Comparison of ENCODE assay signal across 9 mouse cellular contexts in the genomic region with DNA sequence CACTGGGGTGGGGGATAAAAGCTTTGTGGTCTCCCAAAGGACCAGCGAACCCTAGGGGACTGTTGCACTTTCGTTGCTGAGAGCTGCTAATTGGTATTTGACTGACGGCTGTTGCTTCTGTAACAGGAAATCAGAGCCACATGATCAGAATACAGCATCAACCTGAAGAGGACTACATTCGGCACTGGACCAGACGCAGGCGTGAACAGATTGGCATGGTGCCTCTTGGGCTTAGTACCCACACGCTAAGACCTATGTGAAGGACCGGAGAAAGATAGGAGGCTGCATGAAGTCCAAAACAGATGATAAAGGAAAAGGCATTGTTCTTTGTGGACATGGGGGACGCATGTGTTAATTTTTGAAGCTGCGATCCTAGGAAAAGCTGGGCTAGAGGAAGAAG. TPM values are rescaled to one million over a fixed set of nuclear protein-coding genes. Genes with fewer than 3 reads are reported as not detected.
DNase-seq lines count a peak whose midpoint lies in the region; ATAC-seq lines count a peak whose summit lies in the region.
"Had no signal": no experiment of that assay in that cellular context is flagged by ENCODE, and none has a peak within 500 bp of the region (broad histone marks: within the 10 kb centered on the region; RNA-seq: fewer than 3 reads in every experiment).

No protein-coding gene starts in this region.

- no peak overlapping the region for H3K27ac ChIP-seq in kidney, embryonic 16.5 days (ENCODE audit: low read length)
- H3K27ac ChIP-seq in embryonic facial prominence, embryonic 15.5 days (replicated peaks) = no peak overlapping the region
- peak overlapping the region; percentile 96 for H3K27ac ChIP-seq in midbrain, embryonic 13.5 days

- H3K36me3 ChIP-seq in kidney, embryonic 16.5 days (ENCODE audit: insufficient read depth, low read length) = no peaks in the 10 kb centered on the region
- H3K36me3 ChIP-seq in embryonic facial prominence, embryonic 15.5 days = no peaks in the 10 kb centered on the region
- H3K36me3 ChIP-seq in midbrain, embryonic 13.5 days = peaks cover 6% of the 10 kb centered on the region

- no peak for ATAC-seq in kidney, embryonic 16.5 days (ENCODE audit: low FRiP score, low TSS enrichment)
- no peak for ATAC-seq in embryonic facial prominence, embryonic 15.5 days (ENCODE audit: insufficient number of reproducible peaks, low FRiP score, low TSS enrichment, low read depth)
- peak; percentile 67 for ATAC-seq in midbrain, embryonic 13.5 days

- WGBS in kidney, embryonic 16.5 days = 34% methylated on average over 10 of the region's 10 CpGs
- whole genome bisulfite sequencing in embryonic facial prominence, embryonic 15.5 days = 18% methylated on average over 10 of the region's 10 CpGs
- 9% methylated on average over 10 of the region's 10 CpGs for WGBS in midbrain, embryonic 13.5 days

- H3K4me1 ChIP-seq in kidney, embryonic 16.5 days (ENCODE audit: insufficient read depth, low read length) = no peaks in the 10 kb centered on the region; the same call in 1 of the 2 replicates
- peaks cover 22% of the 10 kb centered on the region for H3K4me1 ChIP-seq in embryonic facial prominence, embryonic 15.5 days
- peaks cover 40% of the 10 kb centered on the region for H3K4me1 ChIP-seq in midbrain, embryonic 13.5 days (replicated peaks)

- H3K9me3 ChIP-seq in kidney, embryonic 16.5 days (ENCODE audit: low read length) = no peaks in the 10 kb centered on the region
- H3K9me3 ChIP-seq in embryonic facial prominence, embryonic 15.5 days (replicated peaks) = no peaks in the 10 kb centered on the region
- no peaks in the 10 kb centered on the region for H3K9me3 ChIP-seq in midbrain, embryonic 13.5 days

- H3K4me2 ChIP-seq in kidney, embryonic 16.5 days (replicated peaks; ENCODE audit: low read depth, low read length) = peak overlapping the region; percentile 95
- H3K4me2 ChIP-seq in embryonic facial prominence, embryonic 15.5 days (replicated peaks) = peak overlapping the region; percentile 96
- H3K4me2 ChIP-seq in midbrain, embryonic 13.5 days (replicated peaks) = peak overlapping the region; percentile 89

- peaks cover 37% of the 10 kb centered on the region for H3K27me3 ChIP-seq in kidney, embryonic 16.5 days (ENCODE audit: insufficient read depth, low read length)
- peaks cover 20% of the 10 kb centered on the region for H3K27me3 ChIP-seq in embryonic facial prominence, embryonic 15.5 days
- H3K27me3 ChIP-seq in midbrain, embryonic 13.5 days = peaks cover 12% of the 10 kb centered on the region

- peak overlapping the region; percentile 68 for H3K4me3 ChIP-seq in kidney, embryonic 16.5 days (ENCODE audit: low read length)
- H3K4me3 ChIP-seq in embryonic facial prominence, embryonic 15.5 days (replicated peaks) = peak overlapping the region; percentile 60
- H3K4me3 ChIP-seq in midbrain, embryonic 13.5 days (replicated peaks) = peak overlapping the region; percentile 93

- no peak overlapping the region for H3K9ac ChIP-seq in kidney, embryonic 16.5 days (replicated peaks; ENCODE audit: low read length)
- no peak overlapping the region for H3K9ac ChIP-seq in embryonic facial prominence, embryonic 15.5 days
- H3K9ac ChIP-seq in midbrain, embryonic 13.5 days (replicated peaks) = peak overlapping the region; percentile 99

- no peak for DNase-seq in kidney, adult 9 months
- DNase-seq in layer of hippocampus, adult 8-10 months (ENCODE audit: low spot score in 2 of 2) = peak; percentile 55 to 64
- DNase-seq in urinary bladder, adult 2 months (ENCODE audit: low spot score) = no peak
- DNase-seq in thymus, adult 18-20 months = no peak
- DNase-seq in urinary bladder, adult 18-20 months (ENCODE audit: low spot score in 2 of 2) = no peak

RNA-seq across cellular contexts. Expression of a gene that starts 4.5 kb away (rescaled TPM):
- 1.7 and 1.8 TPM in 2 replicates for polyA plus RNA-seq in kidney, embryonic 16.5 days (2015; fragmentation: Nextera tagmentation; extraction: Ambion mirVana)
- 2.8 and 3.5 TPM in 2 replicates for polyA plus RNA-seq in embryonic facial prominence, embryonic 15.5 days (2015; fragmentation: Nextera tagmentation; extraction: Ambion mirVana)
- total RNA-seq in layer of hippocampus, adult 8-10 months (2022) = 10 to 100 TPM; 44.1 to 53.1 (median 45.9) TPM
- 27.2 and 30.8 TPM in 2 replicates for polyA plus RNA-seq in midbrain, embryonic 13.5 days (2015; fragmentation: Nextera tagmentation; extraction: Ambion mirVana)
- polyA plus RNA-seq in urinary bladder, adult 2 months (2012; rRNA removed) = 0.15 and 0.18 TPM in 2 replicates
- total RNA-seq: MEL had no signal

Comparison
In these comparisons a context has a peak if more than half of its experiments do, and no peak if none do; other contexts are left out.
1. DNase-seq: peak in layer of hippocampus, adult 8-10 months (2 of 2); none in kidney, adult 9 months (single experiment), urinary bladder, adult 2 months (single experiment), thymus, adult 18-20 months (0 of 2) and urinary bladder, adult 18-20 months (0 of 2).
2. Peak in every context shown above with its lines, with median percentiles within 50 percentile points of each other: H3K4me2 ChIP-seq and H3K4me3 ChIP-seq.